25 mouse cellular contexts compared by ENCODE assay signal in genomic region chr8:70786291-70787050, GRCm38 (mm10). TPM values are rescaled to one million over a fixed set of nuclear protein-coding genes. Genes with fewer than 3 reads are reported as not detected.
"Had no signal": no experiment of that assay in that cellular context is flagged by ENCODE, and none has a peak within 500 bp of the region (broad histone marks: within the 10 kb centered on the region; RNA-seq: fewer than 3 reads in every experiment).

No protein-coding gene starts in this region.

- H3K4me3 ChIP-seq: limb, embryonic 15.5 days; liver, embryonic 12.5 days; liver, embryonic 15.5 days had no signal

- H3K4me2 ChIP-seq: limb, embryonic 15.5 days; liver, embryonic 12.5 days; liver, embryonic 15.5 days; midbrain, embryonic 11.5 days had no signal

- H3K9me3 ChIP-seq: kidney, embryonic 15.5 days; limb, embryonic 15.5 days; liver, embryonic 12.5 days; liver, embryonic 15.5 days had no signal

- H3K9ac ChIP-seq: limb, embryonic 15.5 days; liver, embryonic 12.5 days; liver, embryonic 15.5 days had no signal

- ATAC-seq: liver, embryonic 12.5 days had no signal

- H3K27me3 ChIP-seq: kidney, embryonic 15.5 days; limb, embryonic 15.5 days; liver, embryonic 12.5 days; liver, embryonic 15.5 days had no signal

- DNase-seq: kidney, adult 8-10 months; kidney, postnatal 10 days; kidney, postnatal 36 days; layer of hippocampus, adult 9-11 months; lung, adult 2 months; lung, postnatal 14 days; lung, postnatal 4 days; midbrain, embryonic 14.5 days; right cerebral cortex, adult 18-20 months; right cerebral cortex, postnatal 14 days; right cerebral cortex, postnatal 4 days; thymus, adult 2 months; thymus, postnatal 14 days; thymus, postnatal 4 days had no signal

- H3K27ac ChIP-seq: kidney, embryonic 15.5 days; limb, embryonic 15.5 days; liver, embryonic 12.5 days; liver, embryonic 15.5 days; stomach, postnatal 0 days had no signal

RNA-seq across cellular contexts. Expression of gene Il12rb1, which starts 21.8 kb away (rescaled TPM):
- polyA plus RNA-seq: limb, embryonic 11.5 days; midbrain, postnatal 0 days; neural tube, embryonic 11.5 days; neural tube, embryonic 14.5 days; stomach, embryonic 14.5 days had no signal
